Mouse (Mus musculus) embryonic facial prominence, embryonic 13.5 days (tissue): ENCODE results near the gene Tmem184b. TPM values are rescaled to one million over a fixed set of nuclear protein-coding genes. Genes with fewer than 3 reads are reported as not detected.

Source experiments
- ATAC-seq: fragments of 200-750 bp; cut with Nextera tagmentation; 2 replicates; pipeline ENCODE4 v1.8.0; 2017; ENCODE audit warnings: low read depth; ENCODE audit not compliant: insufficient number of reproducible peaks, insufficient read depth, low FRiP score, low TSS enrichment
- H3K27ac ChIP-seq: fragments of 300-500 bp; sonication (generic); 2 replicates; pipeline ENCODE4 v1.5.1; 2015; ENCODE audit warnings: moderate library complexity, mild to moderate bottlenecking, inconsistent platforms
- H3K27me3 ChIP-seq: fragments of 300-500 bp; sonication (generic); 2 replicates; pipeline ENCODE4 v1.6.1; 2015; ENCODE audit warnings: mild to moderate bottlenecking, inconsistent platforms
- H3K36me3 ChIP-seq: fragments of 300-500 bp; sonication (generic); 2 replicates; pipeline ENCODE4 v1.6.1; 2015; ENCODE audit warnings: mild to moderate bottlenecking, inconsistent platforms
- H3K4me1 ChIP-seq: fragments of 300-500 bp; sonication (generic); 2 replicates; pipeline ENCODE4 v1.6.1; 2015; ENCODE audit warnings: inconsistent platforms
- H3K4me2 ChIP-seq: fragments of 300-500 bp; sonication (generic); 2 replicates; pipeline ENCODE4 v1.6.1; 2015; ENCODE audit warnings: moderate library complexity, mild to moderate bottlenecking, inconsistent platforms
- H3K4me3 ChIP-seq: fragments of 300-500 bp; sonication (generic); 2 replicates; pipeline ENCODE4 v1.5.1; 2015; ENCODE audit warnings: mild to moderate bottlenecking, inconsistent platforms
- H3K9ac ChIP-seq: fragments of 300-500 bp; sonication (generic); 2 replicates; pipeline ENCODE4 v1.6.1; 2015; ENCODE audit warnings: mild to moderate bottlenecking, inconsistent platforms
- H3K9me3 ChIP-seq: fragments of 300-500 bp; sonication (generic); 2 replicates; pipeline ENCODE4 v1.6.1; 2016; ENCODE audit warnings: inconsistent platforms
- WGBS: fragments of 180-500 bp; shearing (Covaris S2); methylation state at CpG from one replicate; pipeline ENCODE4 v1.1.7; 2015; ENCODE audit warnings: mixed read lengths; 5-methylcytosine and 5-hydroxymethylcytosine counted together
- polyA plus RNA-seq: library from polyadenylated mRNA; unstranded; fragments of >200 nt; fragmentation: Nextera tagmentation; extraction: Ambion mirVana; gene quantifications from 2 replicates; pipeline ENCODE4 v1.2.1, GENCODE M21; 2015

Tmem184b gene
- polyA plus RNA-seq, 1 experiment from 2014 or later: 67.1 TPM

DNA sequence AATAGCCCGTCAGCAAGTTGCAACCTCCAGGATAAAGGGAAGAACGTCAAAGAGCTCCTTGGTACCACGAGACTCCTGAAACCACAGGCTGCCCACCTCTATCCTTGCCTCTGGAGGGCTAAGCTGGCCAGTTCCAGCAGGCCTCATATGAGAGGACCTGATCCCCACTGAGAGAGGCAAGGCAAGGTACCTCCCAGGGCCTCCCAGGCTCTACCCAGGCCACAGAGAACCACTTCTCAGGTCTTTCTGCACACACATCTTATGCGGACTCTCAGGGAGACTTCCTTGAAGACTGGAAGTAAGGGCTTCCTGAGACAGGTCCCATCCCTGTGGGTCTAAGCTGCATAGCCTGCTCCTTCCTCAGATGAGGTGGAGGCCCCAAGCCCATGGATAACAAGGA is 36.0 kb upstream of the Tmem184b start:
- Histone ChIP-seq H3K27ac (peak overlapping the region; percentile 40; the same call in 1 of the 2 replicates), H3K4me3 (no peak overlapping the region), H3K27me3 (no peaks in the 10 kb centered on the region), H3K9me3 (no peaks in the 10 kb centered on the region), H3K36me3 (peaks cover 46% of the 10 kb centered on the region), H3K4me1 (peaks cover 68% of the 10 kb centered on the region), H3K9ac (peak overlapping the region; percentile 98), H3K4me2 (peak overlapping the region; percentile 86)
- ATAC-seq: no peak
- WGBS: 84% methylated on average over 4 of the region's 4 CpGs

DNA sequence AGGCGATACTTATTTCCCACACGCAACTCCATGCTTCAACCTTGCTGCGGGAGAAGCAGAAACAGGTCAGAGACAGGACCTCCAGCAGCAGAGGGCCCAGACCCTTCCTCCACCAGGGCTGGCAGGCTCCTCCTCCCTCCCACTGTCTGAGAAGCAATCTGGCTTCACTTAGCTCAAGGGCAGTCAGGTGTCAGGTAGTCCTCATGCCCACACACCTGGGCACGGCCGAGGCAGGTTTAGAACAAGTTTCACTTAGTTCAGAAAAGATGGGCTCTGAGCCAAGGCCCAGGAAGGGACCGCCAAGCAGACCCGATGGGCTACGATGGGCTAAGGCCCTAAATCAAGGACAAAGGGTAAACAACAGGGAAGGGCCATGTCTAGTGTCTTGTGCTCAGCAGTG is 35.4 kb upstream of the Tmem184b start:
- peak overlapping the region; percentile 40 for H3K27ac ChIP-seq
- no peaks in the 10 kb centered on the region for H3K9me3 ChIP-seq
- H3K9ac ChIP-seq: peak overlapping the region; percentile 98
- WGBS: 63% methylated on average over 8 of the region's 8 CpGs
- peak overlapping the region; percentile 86 for H3K4me2 ChIP-seq
- peaks cover 52% of the 10 kb centered on the region for H3K36me3 ChIP-seq
- H3K27me3 ChIP-seq: no peaks in the 10 kb centered on the region
- ATAC-seq: no peak
- no peak overlapping the region for H3K4me3 ChIP-seq
- peaks cover 63% of the 10 kb centered on the region for H3K4me1 ChIP-seq

DNA sequence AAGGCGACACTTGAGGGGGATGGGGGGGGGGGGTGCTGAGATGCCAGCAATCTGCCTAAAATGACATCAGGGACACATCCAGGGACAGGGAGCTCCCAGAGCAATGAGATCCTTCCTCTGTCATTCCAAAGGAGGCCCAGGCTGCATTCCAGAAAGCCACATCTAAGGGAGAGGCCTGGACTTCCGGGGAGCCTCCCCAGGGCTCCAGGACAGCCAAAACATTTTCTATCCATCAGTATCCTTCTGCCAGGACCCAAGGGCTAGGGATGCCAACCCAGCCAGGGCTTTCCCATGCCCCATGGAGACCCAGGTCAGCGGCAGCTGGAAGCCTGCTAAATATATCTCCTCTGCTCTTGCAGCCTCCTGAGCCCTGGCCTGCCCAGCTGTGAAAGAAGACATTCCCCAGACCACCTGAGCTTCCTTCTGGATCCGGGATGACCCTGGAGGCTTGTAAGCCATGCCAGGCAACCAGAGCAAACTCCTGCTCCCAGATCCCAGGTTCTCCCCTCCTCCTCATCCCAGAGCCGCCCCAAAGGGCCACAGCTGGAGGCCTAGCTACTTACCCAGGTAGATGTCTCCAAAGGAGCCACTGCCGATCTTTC is 34.9 kb upstream of the Tmem184b start:
- no peaks in the 10 kb centered on the region for H3K27me3 ChIP-seq
- H3K36me3 ChIP-seq: peaks cover 54% of the 10 kb centered on the region
- H3K9ac ChIP-seq: peak overlapping the region; percentile 98
- WGBS: 73% methylated on average over 6 of the region's 6 CpGs
- H3K4me3 ChIP-seq: no peak overlapping the region
- peak overlapping the region; percentile 40 for H3K27ac ChIP-seq
- ATAC-seq: no peak
- H3K9me3 ChIP-seq: no peaks in the 10 kb centered on the region
- H3K4me2 ChIP-seq: peak overlapping the region; percentile 86
- peaks cover 57% of the 10 kb centered on the region for H3K4me1 ChIP-seq

DNA sequence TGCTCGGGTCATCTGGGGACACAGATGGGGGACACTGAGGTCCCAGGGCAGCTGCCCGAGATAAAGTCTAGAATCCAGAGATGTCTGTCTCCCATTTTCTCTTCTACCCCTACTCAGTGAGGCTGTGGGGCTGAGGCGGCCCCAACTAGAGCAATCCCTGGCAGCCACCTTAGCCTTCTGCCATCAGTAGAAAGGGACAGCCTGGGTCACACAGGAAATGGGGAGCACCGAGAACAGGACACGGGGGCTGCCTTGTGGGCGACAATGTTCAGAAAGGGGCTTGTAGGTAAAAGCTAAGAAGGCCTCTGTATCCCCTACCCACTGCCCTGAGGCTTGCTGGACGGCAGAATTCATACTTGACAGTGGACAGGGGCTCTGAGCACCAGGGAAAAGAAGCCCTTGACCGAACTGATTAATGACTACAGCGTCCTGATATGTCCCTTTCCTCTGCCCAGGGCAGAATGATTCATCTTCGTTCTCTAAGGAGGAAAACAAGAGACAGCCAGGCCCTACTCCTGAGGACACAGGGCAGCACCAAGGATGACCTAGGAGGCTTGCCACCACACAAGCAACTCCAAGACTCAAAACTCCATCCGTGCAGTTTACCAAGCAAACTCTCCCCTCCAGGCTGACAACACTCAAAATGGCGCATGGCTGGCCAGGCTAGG is 34.3 kb upstream of the Tmem184b start:
- no peaks in the 10 kb centered on the region for H3K9me3 ChIP-seq
- H3K27me3 ChIP-seq: no peaks in the 10 kb centered on the region
- WGBS: 88% methylated on average over 12 of the region's 12 CpGs
- H3K9ac ChIP-seq: no peak overlapping the region
- peaks cover 51% of the 10 kb centered on the region for H3K4me1 ChIP-seq
- H3K4me3 ChIP-seq: no peak overlapping the region
- H3K27ac ChIP-seq: no peak overlapping the region
- no peak for ATAC-seq
- H3K4me2 ChIP-seq: no peak overlapping the region
- peaks cover 61% of the 10 kb centered on the region for H3K36me3 ChIP-seq

DNA sequence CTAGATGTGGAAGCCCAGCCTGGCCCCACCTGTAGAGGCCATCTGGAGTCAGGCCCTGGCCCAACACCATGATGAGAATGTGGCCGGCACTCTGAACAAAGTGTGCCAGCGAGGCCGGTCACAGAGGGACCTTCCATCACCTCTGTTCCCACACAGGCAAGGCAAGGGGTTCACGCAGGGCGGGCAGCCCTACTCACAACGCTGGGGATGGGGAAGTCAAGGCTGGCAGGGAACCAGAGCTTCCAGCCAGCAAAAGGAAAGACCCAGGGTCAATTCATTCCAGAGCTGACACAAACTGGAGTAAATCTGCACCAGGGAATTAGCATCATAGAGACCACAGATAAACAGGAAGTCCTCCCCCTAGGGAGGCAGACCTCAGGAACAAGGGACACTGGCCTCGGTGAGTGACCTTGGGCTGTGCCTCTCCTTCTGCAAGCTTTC is 33.1 kb upstream of the Tmem184b start:
- Histone ChIP-seq H3K9ac (no peak overlapping the region), H3K4me3 (no peak overlapping the region), H3K4me1 (peaks cover 46% of the 10 kb centered on the region), H3K9me3 (no peaks in the 10 kb centered on the region), H3K36me3 (peaks cover 72% of the 10 kb centered on the region), H3K27ac (no peak overlapping the region), H3K27me3 (no peaks in the 10 kb centered on the region), H3K4me2 (no peak overlapping the region)
- 78% methylated on average over 7 of the region's 7 CpGs for WGBS
- no peak for ATAC-seq

DNA sequence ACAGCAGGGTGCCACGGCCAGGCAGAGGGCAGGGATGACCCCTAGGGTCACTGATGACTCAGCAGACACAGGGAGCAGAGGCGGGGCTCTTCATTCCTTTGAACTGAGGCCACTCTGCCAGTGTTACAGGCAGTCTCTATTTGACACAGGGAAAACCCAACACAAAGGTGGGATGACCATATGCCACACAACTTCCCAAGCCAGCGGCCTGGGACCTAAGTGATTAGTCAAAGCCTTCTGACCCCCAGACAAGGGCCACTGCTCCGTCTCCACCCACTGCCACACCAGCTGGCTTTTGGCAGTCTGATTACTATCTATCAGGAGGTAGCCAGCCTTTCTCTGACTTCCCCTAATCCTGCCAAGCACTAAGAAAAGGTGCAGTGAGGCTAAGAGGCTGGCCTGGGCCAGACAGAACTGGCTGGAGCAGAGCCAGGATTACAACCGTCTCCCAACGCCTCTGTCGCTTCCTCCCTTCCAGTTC is 31.9 kb upstream of the Tmem184b start:
- Histone ChIP-seq H3K4me2 (no peak overlapping the region), H3K4me1 (peaks cover 39% of the 10 kb centered on the region), H3K27me3 (no peaks in the 10 kb centered on the region), H3K4me3 (no peak overlapping the region), H3K9me3 (no peaks in the 10 kb centered on the region), H3K36me3 (peaks cover 85% of the 10 kb centered on the region), H3K27ac (peak overlapping the region; percentile 33; the same call in 1 of the 2 replicates), H3K9ac (no peak overlapping the region)
- 69% methylated on average over 7 of the region's 7 CpGs for WGBS
- ATAC-seq: no peak

DNA sequence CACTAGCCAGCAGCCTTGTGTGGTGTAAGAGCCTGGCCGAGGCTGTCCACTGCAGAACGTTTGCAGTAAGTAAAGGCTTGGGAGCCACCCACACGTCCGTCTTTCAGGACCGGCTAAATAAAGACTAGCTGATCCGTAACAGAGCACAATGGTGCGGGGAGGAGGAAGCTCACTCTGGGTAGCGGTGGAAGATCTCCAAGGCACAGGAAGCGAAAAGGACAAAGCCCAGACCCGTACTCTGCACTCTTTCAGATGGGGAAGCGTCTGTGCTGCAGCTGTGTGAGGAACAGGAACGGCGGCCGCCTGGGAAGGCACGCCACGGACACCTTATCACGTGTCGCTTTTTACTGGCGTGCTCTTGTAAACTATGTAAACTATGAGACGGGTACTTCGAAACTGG is 29.5 kb upstream of the Tmem184b start:
- no peaks in the 10 kb centered on the region for H3K27me3 ChIP-seq
- 67% methylated on average over 21 of the region's 21 CpGs for WGBS
- no peaks in the 10 kb centered on the region for H3K9me3 ChIP-seq
- no peak overlapping the region for H3K4me2 ChIP-seq
- H3K4me1 ChIP-seq: peaks cover 17% of the 10 kb centered on the region
- H3K9ac ChIP-seq: 0 out of 2 replicates have a peak overlapping the region, but pooled peaks have one; percentile 12
- H3K27ac ChIP-seq: peak overlapping the region; percentile 48
- no peak for ATAC-seq
- H3K4me3 ChIP-seq: no peak overlapping the region
- H3K36me3 ChIP-seq: peaks cover 96% of the 10 kb centered on the region

DNA sequence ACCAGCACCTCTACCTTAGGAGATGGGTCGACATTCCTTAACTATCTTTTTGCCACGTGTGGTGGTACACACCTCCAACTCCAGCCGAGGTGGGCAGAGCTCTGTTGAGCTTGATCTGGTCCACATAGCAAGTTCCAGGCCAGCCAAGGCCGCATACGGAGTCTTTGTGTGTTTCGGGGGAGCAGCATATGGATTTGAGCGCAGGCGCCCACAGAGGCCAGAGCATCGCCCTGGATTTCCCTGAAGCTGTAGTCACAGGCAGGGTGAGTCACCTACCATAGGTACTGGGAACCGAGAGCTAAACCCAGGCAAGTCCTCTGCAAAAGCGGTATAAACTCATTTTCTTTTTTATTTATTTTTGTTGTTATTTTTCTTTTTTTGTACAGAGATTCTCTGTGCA is 29.0 kb upstream of the Tmem184b start:
- no peak overlapping the region for H3K4me3 ChIP-seq
- peak overlapping the region; percentile 48 for H3K27ac ChIP-seq
- 0 out of 2 replicates have a peak overlapping the region, but pooled peaks have one; percentile 12 for H3K9ac ChIP-seq
- peaks cover 96% of the 10 kb centered on the region for H3K36me3 ChIP-seq
- WGBS: 86% methylated on average over 11 of the region's 11 CpGs
- H3K4me1 ChIP-seq: peaks cover 13% of the 10 kb centered on the region
- no peaks in the 10 kb centered on the region for H3K27me3 ChIP-seq
- H3K4me2 ChIP-seq: no peak overlapping the region
- no peak for ATAC-seq
- no peaks in the 10 kb centered on the region for H3K9me3 ChIP-seq

DNA sequence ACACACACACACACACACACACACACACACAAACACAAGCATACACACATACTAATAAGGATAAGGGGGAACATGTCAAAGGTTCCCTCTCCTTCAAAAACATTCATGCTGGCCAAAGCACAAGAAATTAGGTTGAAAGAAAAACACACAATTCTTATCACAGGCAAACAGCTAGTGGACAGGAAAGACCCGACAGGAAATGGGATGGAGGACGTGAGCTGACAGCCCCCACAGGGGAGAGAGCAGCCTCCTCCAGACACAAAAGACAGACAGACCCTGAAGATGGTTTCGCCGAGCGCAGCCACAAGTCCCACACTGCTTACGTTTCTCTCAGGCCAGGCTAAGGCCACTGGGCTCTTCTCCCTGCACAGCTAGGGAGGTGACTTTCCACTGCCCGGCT is 28.6 kb upstream of the Tmem184b start:
- H3K4me2 ChIP-seq: no peak overlapping the region
- no peaks in the 10 kb centered on the region for H3K27me3 ChIP-seq
- peaks cover 96% of the 10 kb centered on the region for H3K36me3 ChIP-seq
- WGBS: 65% methylated on average over 7 of the region's 7 CpGs
- H3K9ac ChIP-seq: 0 out of 2 replicates have a peak overlapping the region, but pooled peaks have one; percentile 12
- H3K9me3 ChIP-seq: no peaks in the 10 kb centered on the region
- H3K4me1 ChIP-seq: peaks cover 9% of the 10 kb centered on the region
- no peak overlapping the region for H3K4me3 ChIP-seq
- peak overlapping the region; percentile 48 for H3K27ac ChIP-seq
- no peak for ATAC-seq

DNA sequence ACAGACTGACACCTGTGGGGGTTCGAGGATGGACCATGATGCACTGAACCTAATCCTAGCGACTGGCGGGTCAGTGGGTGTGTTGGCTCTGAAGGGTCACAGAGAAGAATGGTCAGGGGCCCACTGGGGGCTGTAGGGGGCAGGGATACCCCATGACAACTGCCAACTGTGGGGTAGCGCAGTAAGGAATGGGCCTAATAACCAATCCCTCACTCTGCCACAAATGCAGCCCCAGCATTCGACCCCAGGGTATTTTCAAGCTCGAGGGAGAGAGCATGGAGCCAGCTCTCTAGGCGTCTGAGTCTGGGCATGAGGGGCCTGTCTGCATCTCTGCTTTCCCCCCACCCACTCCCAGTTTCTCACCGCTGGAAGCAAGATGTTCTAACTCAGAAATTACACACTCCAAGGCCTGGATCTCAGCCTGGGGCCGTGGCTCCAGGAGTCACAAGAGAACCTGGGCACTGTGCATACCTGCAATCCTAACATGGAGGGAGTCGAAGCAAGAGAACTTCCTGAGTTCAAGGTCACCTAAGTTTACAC is 27.2 kb upstream of the Tmem184b start:
- H3K4me2 ChIP-seq: no peak overlapping the region
- ATAC-seq: no peak
- H3K36me3 ChIP-seq: peaks cover 96% of the 10 kb centered on the region
- H3K27me3 ChIP-seq: no peaks in the 10 kb centered on the region
- no peak overlapping the region for H3K27ac ChIP-seq
- peaks cover 4% of the 10 kb centered on the region; the same call in 1 of the 2 replicates for H3K4me1 ChIP-seq
- no peak overlapping the region for H3K9ac ChIP-seq
- WGBS: 70% methylated on average over 10 of the region's 10 CpGs
- no peaks in the 10 kb centered on the region for H3K9me3 ChIP-seq
- no peak overlapping the region for H3K4me3 ChIP-seq

DNA sequence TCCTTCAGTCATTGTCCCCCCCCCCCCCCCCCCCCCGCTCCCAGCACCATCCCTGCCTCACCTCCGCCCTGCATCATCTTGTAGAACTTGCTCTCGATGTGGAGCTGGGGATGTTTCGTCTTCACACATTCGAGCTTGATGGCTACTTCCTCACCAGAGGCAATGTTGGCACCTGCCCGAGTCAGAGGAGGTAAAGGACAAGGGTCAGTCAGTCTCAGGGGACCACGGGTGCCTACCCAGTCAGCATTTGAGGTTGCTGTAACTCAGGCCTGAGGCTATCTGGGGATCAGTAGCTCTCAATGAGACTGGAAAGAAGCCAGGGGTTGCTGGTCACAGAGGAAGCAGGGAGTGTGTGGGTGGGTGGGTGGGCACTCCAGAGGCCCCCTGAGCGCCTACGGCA is 26.6 kb upstream of the Tmem184b start:
- ATAC-seq: no peak
- 89% methylated on average over 8 of the region's 9 CpGs for WGBS
- H3K36me3 ChIP-seq: peaks cover 96% of the 10 kb centered on the region

More for the DNA sequence above, 26.6 kb upstream of the Tmem184b start:
- Histone ChIP-seq H3K9ac (no peak overlapping the region), H3K4me1 (peaks cover 4% of the 10 kb centered on the region; the same call in 1 of the 2 replicates), H3K4me3 (no peak overlapping the region), H3K27me3 (no peaks in the 10 kb centered on the region), H3K4me2 (no peak overlapping the region), H3K27ac (no peak overlapping the region), H3K9me3 (no peaks in the 10 kb centered on the region)
